ENCODE assay signal across 12 mouse cellular contexts in the genomic region with DNA sequence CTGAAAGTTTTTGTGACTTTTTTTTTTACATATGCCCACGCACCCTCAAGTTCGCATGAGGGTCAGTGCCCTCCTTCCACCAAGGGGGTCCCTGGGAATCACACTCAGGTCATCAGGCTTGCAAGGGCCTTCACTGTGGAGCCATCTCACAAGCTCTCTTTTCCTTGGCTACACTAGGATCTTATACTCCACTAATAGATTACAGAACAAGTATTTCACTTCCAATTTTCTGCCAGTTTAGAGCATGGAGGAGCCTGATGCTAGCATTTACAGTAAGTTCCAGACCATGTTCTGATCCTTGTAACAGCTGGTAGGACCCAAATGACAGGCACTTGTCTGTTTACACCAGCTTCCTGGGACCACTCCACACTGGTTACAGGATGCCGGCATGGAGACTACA. TPM values are rescaled to one million over a fixed set of nuclear protein-coding genes. Genes with fewer than 3 reads are reported as not detected.
DNase-seq lines count a peak whose midpoint lies in the region; ATAC-seq and TF ChIP-seq lines count a peak whose summit lies in the region.
"Had no signal": no experiment of that assay in that cellular context is flagged by ENCODE, and none has a peak within 500 bp of the region (broad histone marks: within the 10 kb centered on the region; RNA-seq: fewer than 3 reads in every experiment).

No protein-coding gene starts in this region.

- ATAC-seq in heart, embryonic 11.5 days (replicated peaks; ENCODE audit: insufficient number of reproducible peaks, low FRiP score, low TSS enrichment) = no peak
- ATAC-seq in lung, embryonic 14.5 days (ENCODE audit: insufficient read depth) = 0 out of 2 replicates have a peak, but pooled peaks have one; percentile 38
- ATAC-seq in hindbrain, embryonic 13.5 days (ENCODE audit: low FRiP score) = no peak
- no peak for ATAC-seq in midbrain, embryonic 15.5 days (replicated peaks)

- intact Hi-C loops in heart, postnatal 25 days (cut with DNase I) = no loop called here

- no peaks in the 10 kb centered on the region for H3K36me3 ChIP-seq in heart, embryonic 11.5 days (ENCODE audit: control insufficient read depth, insufficient read depth, low read length)
- no peaks in the 10 kb centered on the region for H3K36me3 ChIP-seq in lung, embryonic 14.5 days (ENCODE audit: insufficient read depth)
- no peaks in the 10 kb centered on the region for H3K36me3 ChIP-seq in hindbrain, embryonic 13.5 days
- H3K36me3 ChIP-seq in midbrain, embryonic 15.5 days (replicated peaks) = no peaks in the 10 kb centered on the region
- H3K36me3 ChIP-seq: liver, embryonic 15.5 days had no signal

- no peaks in the 10 kb centered on the region for H3K9me3 ChIP-seq in heart, embryonic 11.5 days (replicated peaks; ENCODE audit: control insufficient read depth, low read length)
- H3K9me3 ChIP-seq in lung, embryonic 14.5 days (ENCODE audit: low read depth, low read length) = no peaks in the 10 kb centered on the region
- no peaks in the 10 kb centered on the region for H3K9me3 ChIP-seq in hindbrain, embryonic 13.5 days
- H3K9me3 ChIP-seq in midbrain, embryonic 15.5 days = no peaks in the 10 kb centered on the region
- H3K9me3 ChIP-seq: liver, embryonic 15.5 days had no signal

- no peak for TF ChIP-seq CTCF in lung, embryonic 14.5 days (IDR thresholded peaks at IDR 0.05; ENCODE audit: low read depth)

- no peak overlapping the region for H3K4me3 ChIP-seq in heart, embryonic 11.5 days (ENCODE audit: low read depth, low read length)
- no peak overlapping the region for H3K4me3 ChIP-seq in lung, embryonic 14.5 days (ENCODE audit: low read depth, low read length)
- no peak overlapping the region for H3K4me3 ChIP-seq in hindbrain, embryonic 13.5 days
- no peak overlapping the region for H3K4me3 ChIP-seq in midbrain, embryonic 15.5 days
- H3K4me3 ChIP-seq: liver, embryonic 15.5 days had no signal

- H3K27me3 ChIP-seq in heart, embryonic 11.5 days (ENCODE audit: control insufficient read depth, insufficient read depth, low read length) = no peaks in the 10 kb centered on the region
- no peaks in the 10 kb centered on the region for H3K27me3 ChIP-seq in lung, embryonic 14.5 days (ENCODE audit: insufficient read depth, low read length)
- 0 out of 2 replicates have a peak, but pooled peaks cover 5% of the 10 kb centered on the region for H3K27me3 ChIP-seq in hindbrain, embryonic 13.5 days
- H3K27me3 ChIP-seq in midbrain, embryonic 15.5 days (replicated peaks) = no peaks in the 10 kb centered on the region

- DNase-seq in heart, postnatal 25 days (ENCODE audit: low spot score) = no peak
- no peak for DNase-seq in lung, embryonic 14.5 days
- DNase-seq in lung, postnatal 10 days = no peak
- no peak for DNase-seq in cerebellum, adult 9-10 months
- DNase-seq in urinary bladder, postnatal 25 days (ENCODE audit: low spot score) = no peak
- DNase-seq: adrenal gland, adult 8-10 months; gastrocnemius, postnatal 25 days; kidney, postnatal 25 days had no signal

- H3K4me2 ChIP-seq in heart, embryonic 11.5 days = peak overlapping the region; percentile 59
- peak overlapping the region; percentile 41 for H3K4me2 ChIP-seq in lung, embryonic 14.5 days
- H3K4me2 ChIP-seq in hindbrain, embryonic 13.5 days = peak overlapping the region; percentile 30; the same call in 1 of the 2 replicates
- peak overlapping the region; percentile 29; the same call in 1 of the 2 replicates for H3K4me2 ChIP-seq in midbrain, embryonic 15.5 days
- H3K4me2 ChIP-seq: liver, embryonic 15.5 days had no signal

- 64% methylated on average over 3 of the region's 3 CpGs for WGBS in heart, embryonic 11.5 days (ENCODE audit: insufficient replicate concordance)
- 43% methylated on average over 3 of the region's 3 CpGs for WGBS in lung, embryonic 14.5 days
- WGBS in hindbrain, embryonic 13.5 days = 71% methylated on average over 3 of the region's 3 CpGs
- 69% methylated on average over 3 of the region's 3 CpGs for WGBS in midbrain, embryonic 15.5 days

- peak overlapping the region; percentile 35; the same call in 1 of the 2 replicates for H3K27ac ChIP-seq in heart, embryonic 11.5 days (ENCODE audit: low read depth, low read length)
- H3K27ac ChIP-seq in lung, embryonic 14.5 days (ENCODE audit: low read depth) = peak overlapping the region; percentile 87
- no peak overlapping the region; the same call in 1 of the 2 replicates for H3K27ac ChIP-seq in hindbrain, embryonic 13.5 days
- no peak overlapping the region for H3K27ac ChIP-seq in midbrain, embryonic 15.5 days
- H3K27ac ChIP-seq: liver, embryonic 15.5 days had no signal

- peaks cover 4% of the 10 kb centered on the region; the same call in 1 of the 2 replicates for H3K4me1 ChIP-seq in heart, embryonic 11.5 days (ENCODE audit: control insufficient read depth, insufficient read depth, low read length)
- H3K4me1 ChIP-seq in lung, embryonic 14.5 days (ENCODE audit: insufficient read depth) = no peaks in the 10 kb centered on the region
- peaks cover 7% of the 10 kb centered on the region for H3K4me1 ChIP-seq in hindbrain, embryonic 13.5 days (replicated peaks)
- peaks cover 4% of the 10 kb centered on the region; the same call in 1 of the 2 replicates for H3K4me1 ChIP-seq in midbrain, embryonic 15.5 days

- H3K9ac ChIP-seq in heart, embryonic 11.5 days (ENCODE audit: low read depth, low read length) = peak overlapping the region; percentile 61
- H3K9ac ChIP-seq in lung, embryonic 14.5 days = no peak overlapping the region
- H3K9ac ChIP-seq in hindbrain, embryonic 13.5 days = peak overlapping the region; percentile 29; the same call in 1 of the 2 replicates
- no peak overlapping the region for H3K9ac ChIP-seq in midbrain, embryonic 15.5 days

RNA-seq across cellular contexts. Expression of a gene that starts 8.6 kb away (rescaled TPM):
- polyA plus RNA-seq in heart, embryonic 11.5 days (2014; fragmentation: Nextera tagmentation; extraction: Ambion mirVana) = 2.1 and 2.9 TPM in 2 replicates
- under 1 TPM; 0.59 to 0.83 TPM for total RNA-seq in heart, postnatal 25 days (2021)
- 11.0 and 11.1 TPM in 2 replicates for polyA plus RNA-seq in lung, embryonic 14.5 days (2014; fragmentation: Nextera tagmentation; extraction: Ambion mirVana)
- 6.9 and 8.0 TPM in 2 replicates for polyA plus RNA-seq in hindbrain, embryonic 13.5 days (2015; fragmentation: Nextera tagmentation; extraction: Ambion mirVana)
- 11.2 and 11.9 TPM in 2 replicates for polyA plus RNA-seq in midbrain, embryonic 15.5 days (2015; fragmentation: Nextera tagmentation; extraction: Ambion mirVana)

RNA-seq across cellular contexts. Expression of a gene that starts 18.1 kb away (rescaled TPM):
- polyA plus RNA-seq in heart, embryonic 11.5 days (2014; fragmentation: Nextera tagmentation; extraction: Ambion mirVana) = 463 and 480 TPM in 2 replicates
- total RNA-seq in heart, postnatal 25 days (2021) = 100 to 1,000 TPM; 144 to 157 TPM
- polyA plus RNA-seq in lung, embryonic 14.5 days (2014; fragmentation: Nextera tagmentation; extraction: Ambion mirVana) = 654 and 655 TPM in 2 replicates
- 376 and 380 TPM in 2 replicates for polyA plus RNA-seq in hindbrain, embryonic 13.5 days (2015; fragmentation: Nextera tagmentation; extraction: Ambion mirVana)
- 308 and 311 TPM in 2 replicates for polyA plus RNA-seq in midbrain, embryonic 15.5 days (2015; fragmentation: Nextera tagmentation; extraction: Ambion mirVana)

RNA-seq across cellular contexts. Expression of a gene that starts 48.3 kb away (rescaled TPM):
- 71.7 and 73.5 TPM in 2 replicates for polyA plus RNA-seq in heart, embryonic 11.5 days (2014; fragmentation: Nextera tagmentation; extraction: Ambion mirVana)
- total RNA-seq in heart, postnatal 25 days (2021) = 10 to 100 TPM; 27.6 to 30.4 TPM
- polyA plus RNA-seq in lung, embryonic 14.5 days (2014; fragmentation: Nextera tagmentation; extraction: Ambion mirVana) = 116 TPM in 2 replicates
- polyA plus RNA-seq in hindbrain, embryonic 13.5 days (2015; fragmentation: Nextera tagmentation; extraction: Ambion mirVana) = 90.2 and 93.1 TPM in 2 replicates
- polyA plus RNA-seq in midbrain, embryonic 15.5 days (2015; fragmentation: Nextera tagmentation; extraction: Ambion mirVana) = 75.5 and 76.6 TPM in 2 replicates

RNA-seq across cellular contexts. Expression of a gene that starts 48.3 kb away (rescaled TPM):
- 178 and 181 TPM in 2 replicates for polyA plus RNA-seq in heart, embryonic 11.5 days (2014; fragmentation: Nextera tagmentation; extraction: Ambion mirVana)
- total RNA-seq in heart, postnatal 25 days (2021) = 10 to 100 TPM; 62.4 to 64.9 TPM
- 145 and 151 TPM in 2 replicates for polyA plus RNA-seq in lung, embryonic 14.5 days (2014; fragmentation: Nextera tagmentation; extraction: Ambion mirVana)
- polyA plus RNA-seq in hindbrain, embryonic 13.5 days (2015; fragmentation: Nextera tagmentation; extraction: Ambion mirVana) = 91.2 and 94.1 TPM in 2 replicates
- 59.2 and 59.7 TPM in 2 replicates for polyA plus RNA-seq in midbrain, embryonic 15.5 days (2015; fragmentation: Nextera tagmentation; extraction: Ambion mirVana)

Comparison
In these comparisons a context has a peak if more than half of its experiments do, and no peak if none do; other contexts are left out.
1. H3K27ac ChIP-seq: peak in heart, embryonic 11.5 days (single experiment) and lung, embryonic 14.5 days (single experiment); none in hindbrain, embryonic 13.5 days (single experiment) and midbrain, embryonic 15.5 days (single experiment).
2. H3K9ac ChIP-seq: peak in heart, embryonic 11.5 days (single experiment) and hindbrain, embryonic 13.5 days (single experiment); none in lung, embryonic 14.5 days (single experiment) and midbrain, embryonic 15.5 days (single experiment).
3. Peak in every context shown above with its lines, with median percentiles within 50 percentile points of each other: H3K4me2 ChIP-seq.